Mouse (Mus musculus): ENCODE results near the gene H2-DMb1.

DNA sequence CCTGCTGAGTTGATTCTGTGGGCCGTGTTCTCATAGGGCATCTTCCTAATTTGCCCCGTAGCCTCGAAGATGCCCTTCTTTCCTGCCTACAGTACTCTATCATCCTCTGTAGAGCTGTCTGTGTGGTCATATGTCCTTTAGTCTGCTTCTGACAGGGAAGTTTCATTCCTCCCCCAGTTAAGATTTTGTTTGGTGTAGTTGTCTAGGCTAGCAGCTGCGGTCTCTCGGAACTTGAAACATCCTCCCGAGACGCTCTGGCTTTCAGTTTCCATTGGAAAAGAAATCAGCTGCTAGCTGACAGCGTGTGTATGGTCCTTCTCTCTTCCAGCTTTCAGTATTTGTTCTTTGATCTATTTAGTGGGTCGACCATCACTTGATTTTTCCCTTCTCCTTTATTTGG, 48.1 kb upstream of the H2-DMb1 start:
- TF ChIP-seq CTCF (IDR thresholded peaks at IDR 0.05; ENCODE audit: extremely low read depth, insufficient read depth, low read length) (no peak), POLR2A (IDR thresholded peaks at IDR 0.05; ENCODE audit: extremely low read depth, insufficient read depth, low read length) (no peak)

All from cortical plate, adult 2 months (tissue).